Mouse (Mus musculus) CH12.LX (cell line): ENCODE measurements at regions not wholly inside any gene's neighbourhood (a gene's known extent, or its start where the extent isn't known, plus 50 kb on each side); places are given as distances from the start of the nearest gene placed in this dataset.

Source experiments
- DNase-seq: peaks from one replicate; pipeline ENCODE4 v3.0.0-alpha.2; 2013; ENCODE audit errors: extremely low read depth
- H3K27ac ChIP-seq: 2 replicates; pipeline ENCODE4 v1.5.1; 2012; ENCODE audit warnings: low read depth, mild to moderate bottlenecking, control low read depth, moderate library complexity; ENCODE audit not compliant: insufficient read depth
- H3K27me3 ChIP-seq: replicated peaks from 2 replicates; pipeline ENCODE3; 2012; ENCODE audit warnings: inconsistent platforms
- H3K36me3 ChIP-seq, 2 experiments: replicated peaks in 1 of 2; 2 replicates each; pipeline versions ENCODE3 to v1.6.1; 2012; ENCODE audit warnings: inconsistent platforms in 1 of 2, low read length in 1 of 2, mild to moderate bottlenecking in 1 of 2, mixed read lengths in 1 of 2, moderate library complexity in 1 of 2; ENCODE audit not compliant: control insufficient read depth in 1 of 2, insufficient read depth in 1 of 2
- H3K4me1 ChIP-seq, 2 experiments: 2 replicates each; pipeline ENCODE4 v1.6.1; 2012; ENCODE audit warnings: inconsistent platforms in 1 of 2, moderate library complexity in 1 of 2; ENCODE audit not compliant: insufficient read depth in 2 of 2, control insufficient read depth in 1 of 2
- H3K4me2 ChIP-seq: 2 replicates; pipeline ENCODE4 v1.6.1; 2012; ENCODE audit warnings: low read depth, mild to moderate bottlenecking, control low read depth; ENCODE audit not compliant: poor library complexity, insufficient read depth, severe bottlenecking
- H3K4me3 ChIP-seq, 3 experiments: fragments of 150-350 bp in 1 of 3; sonication (generic) in 1 of 3; replicated peaks in 1 of 3; 2 replicates each; pipeline versions ENCODE3 to v1.5.1; 2011 to 2012; ENCODE audit warnings: low read depth in 2 of 3, low read length in 2 of 3, mild to moderate bottlenecking in 2 of 3, moderate library complexity in 2 of 3, control low read depth in 1 of 3, improper control_type of control experiment in 1 of 3, inconsistent platforms in 1 of 3, mixed read lengths in 1 of 3; ENCODE audit not compliant: poor library complexity in 1 of 3
- H3K79me2 ChIP-seq: replicated peaks from 2 replicates; pipeline ENCODE4 v1.6.1; 2012; ENCODE audit warnings: mild to moderate bottlenecking, moderate library complexity; ENCODE audit not compliant: control insufficient read depth, poor library complexity, insufficient read depth, severe bottlenecking; ENCODE audit errors: extremely low read depth
- H3K9ac ChIP-seq: 2 replicates; pipeline ENCODE4 v1.6.1; 2012; ENCODE audit warnings: low read depth, mild to moderate bottlenecking, control low read depth, moderate library complexity; ENCODE audit not compliant: insufficient read depth
- H3K9me3 ChIP-seq: replicated peaks from 2 replicates; pipeline ENCODE3; 2012; ENCODE audit warnings: low read length, inconsistent platforms, mixed read lengths
- CHD1 ChIP-seq: IDR thresholded peaks from 2 replicates; pipeline ENCODE4 v1.6.1; 2012; ENCODE audit warnings: low read depth, low read length, improper control_type of control experiment, inconsistent platforms
- CHD2 ChIP-seq: IDR thresholded peaks from 2 replicates; pipeline ENCODE4 v1.6.1; 2011; ENCODE audit warnings: low read length, improper control_type of control experiment
- CTCF ChIP-seq, 2 experiments: IDR thresholded peaks in 1 of 2; conservative IDR thresholded peaks in 1 of 2; 2 replicates each; pipeline ENCODE4 v1.5.1; 2011 to 2012; ENCODE audit warnings: low read depth in 2 of 2, low read length in 2 of 2, improper control_type of control experiment in 1 of 2, inconsistent platforms in 1 of 2, mild to moderate bottlenecking in 1 of 2, moderate library complexity in 1 of 2
- E2F4 ChIP-seq: IDR thresholded peaks from 2 replicates; pipeline ENCODE4 v1.6.1; 2011; ENCODE audit warnings: low read depth, low read length, improper control_type of control experiment; ENCODE audit not compliant: insufficient replicate concordance
- EP300 ChIP-seq: IDR thresholded peaks from 2 replicates; pipeline ENCODE4 v1.6.1; 2011; ENCODE audit warnings: low read length, improper control_type of control experiment
- ETS1 ChIP-seq: conservative IDR thresholded peaks from 2 replicates; pipeline ENCODE4 v1.6.1; 2012; ENCODE audit warnings: low read depth, mild to moderate bottlenecking, inconsistent platforms, low read length, improper control_type of control experiment, moderate library complexity
- HCFC1 ChIP-seq: IDR thresholded peaks from 2 replicates; pipeline ENCODE4 v1.6.1; 2012; ENCODE audit warnings: low read depth, mild to moderate bottlenecking, inconsistent platforms, low read length, improper control_type of control experiment
- JUN ChIP-seq: IDR thresholded peaks from 2 replicates; pipeline ENCODE4 v1.6.1; 2011; ENCODE audit warnings: low read depth, mild to moderate bottlenecking, low read length, improper control_type of control experiment, moderate library complexity; ENCODE audit not compliant: insufficient read depth
- JUND ChIP-seq: conservative IDR thresholded peaks from 2 replicates; pipeline ENCODE4 v1.6.1; 2011; ENCODE audit warnings: low read depth, low read length, improper control_type of control experiment
- KAT2A ChIP-seq: IDR thresholded peaks from 2 replicates; pipeline ENCODE4 v1.6.1; 2012; ENCODE audit warnings: low read length, improper control_type of control experiment, inconsistent platforms; ENCODE audit not compliant: insufficient replicate concordance
- MAX ChIP-seq: IDR thresholded peaks from 2 replicates; pipeline ENCODE4 v1.6.1; 2011; ENCODE audit warnings: low read length, improper control_type of control experiment
- MEF2A ChIP-seq: IDR thresholded peaks from 2 replicates; pipeline ENCODE4 v1.6.1; 2014; ENCODE audit warnings: low read depth, mild to moderate bottlenecking, inconsistent platforms, low read length, improper control_type of control experiment, borderline replicate concordance
- MXI1 ChIP-seq: IDR thresholded peaks from 2 replicates; pipeline ENCODE4 v1.6.1; 2011; ENCODE audit warnings: mild to moderate bottlenecking, low read depth, low read length, improper control_type of control experiment
- MYC ChIP-seq: IDR thresholded peaks from 2 replicates; pipeline ENCODE4 v1.6.1; 2011; ENCODE audit warnings: low read depth, mild to moderate bottlenecking, improper control_type of control experiment, low read length
- NELFE ChIP-seq: IDR thresholded peaks from 2 replicates; pipeline ENCODE4 v1.6.1; 2011; ENCODE audit warnings: low read depth, low read length, improper control_type of control experiment
- NRF1 ChIP-seq: IDR thresholded peaks from 2 replicates; pipeline ENCODE4 v1.6.1; 2014; ENCODE audit warnings: low read depth, mild to moderate bottlenecking, inconsistent platforms, low read length, improper control_type of control experiment, moderate library complexity
- POLR2A ChIP-seq: IDR thresholded peaks from 2 replicates; pipeline ENCODE4 v1.6.1; 2011; ENCODE audit warnings: low read depth, mild to moderate bottlenecking, improper control_type of control experiment, low read length
- POLR2AphosphoS2 ChIP-seq: IDR thresholded peaks from 2 replicates; pipeline ENCODE4 v1.6.1; 2011; ENCODE audit warnings: low read depth, low read length, improper control_type of control experiment
- RCOR1 ChIP-seq: conservative IDR thresholded peaks from 2 replicates; pipeline ENCODE4 v1.6.1; 2012; ENCODE audit warnings: low read depth, mild to moderate bottlenecking, inconsistent platforms, low read length, improper control_type of control experiment
- SIN3A ChIP-seq: IDR thresholded peaks from 2 replicates; pipeline ENCODE4 v1.6.1; 2012; ENCODE audit warnings: low read length, improper control_type of control experiment, inconsistent platforms
- SMC3 ChIP-seq: IDR thresholded peaks from 2 replicates; pipeline ENCODE4 v1.6.1; 2011; ENCODE audit warnings: low read depth, low read length, improper control_type of control experiment
- TBP ChIP-seq: conservative IDR thresholded peaks from 2 replicates; pipeline ENCODE4 v1.6.1; 2011; ENCODE audit warnings: low read depth, low read length, improper control_type of control experiment
- TCF12 ChIP-seq: IDR thresholded peaks from 2 replicates; pipeline ENCODE4 v1.6.1; 2014; ENCODE audit warnings: low read depth, mild to moderate bottlenecking, inconsistent platforms, low read length, improper control_type of control experiment
- UBTF ChIP-seq: IDR thresholded peaks from 2 replicates; pipeline ENCODE4 v1.6.1; 2012; ENCODE audit warnings: low read depth, mild to moderate bottlenecking, inconsistent platforms, low read length, improper control_type of control experiment, moderate library complexity
- USF1 ChIP-seq: IDR thresholded peaks from 2 replicates; pipeline ENCODE4 v1.6.1; 2014; ENCODE audit warnings: low read depth, mild to moderate bottlenecking, inconsistent platforms, low read length, improper control_type of control experiment
- USF2 ChIP-seq: conservative IDR thresholded peaks from 2 replicates; pipeline ENCODE4 v1.6.1; 2011; ENCODE audit warnings: low read depth, low read length, improper control_type of control experiment
- ZC3H11A ChIP-seq: IDR thresholded peaks from 2 replicates; pipeline ENCODE4 v1.6.1; 2012; ENCODE audit warnings: low read depth, mild to moderate bottlenecking, inconsistent platforms, low read length, improper control_type of control experiment
- ZNF384 ChIP-seq: IDR thresholded peaks from 2 replicates; pipeline ENCODE4 v1.6.1; 2012; ENCODE audit warnings: low read depth, low read length, improper control_type of control experiment, inconsistent platforms
- dilution Hi-C: fragments of 300-500 bp; cut with MboI; formaldehyde crosslinking; loops from 2 replicates; pipeline ENCODE4 v1.14.3; 2020; ENCODE audit warnings: low sequenced_read_pairs; ENCODE audit not compliant: extremely low pct_unique_long_range_greater_than_20kb, extremely low pct_ligation_motif_present
- in situ Hi-C: fragments of 300-500 bp; cut with MboI; formaldehyde crosslinking; loops from 3 replicates; pipeline ENCODE4 v1.14.3; 2019; ENCODE audit warnings: low sequenced_read_pairs, low pct_ligation_motif_present, low pct_unique_long_range_greater_than_20kb, mixed read lengths

DNA sequence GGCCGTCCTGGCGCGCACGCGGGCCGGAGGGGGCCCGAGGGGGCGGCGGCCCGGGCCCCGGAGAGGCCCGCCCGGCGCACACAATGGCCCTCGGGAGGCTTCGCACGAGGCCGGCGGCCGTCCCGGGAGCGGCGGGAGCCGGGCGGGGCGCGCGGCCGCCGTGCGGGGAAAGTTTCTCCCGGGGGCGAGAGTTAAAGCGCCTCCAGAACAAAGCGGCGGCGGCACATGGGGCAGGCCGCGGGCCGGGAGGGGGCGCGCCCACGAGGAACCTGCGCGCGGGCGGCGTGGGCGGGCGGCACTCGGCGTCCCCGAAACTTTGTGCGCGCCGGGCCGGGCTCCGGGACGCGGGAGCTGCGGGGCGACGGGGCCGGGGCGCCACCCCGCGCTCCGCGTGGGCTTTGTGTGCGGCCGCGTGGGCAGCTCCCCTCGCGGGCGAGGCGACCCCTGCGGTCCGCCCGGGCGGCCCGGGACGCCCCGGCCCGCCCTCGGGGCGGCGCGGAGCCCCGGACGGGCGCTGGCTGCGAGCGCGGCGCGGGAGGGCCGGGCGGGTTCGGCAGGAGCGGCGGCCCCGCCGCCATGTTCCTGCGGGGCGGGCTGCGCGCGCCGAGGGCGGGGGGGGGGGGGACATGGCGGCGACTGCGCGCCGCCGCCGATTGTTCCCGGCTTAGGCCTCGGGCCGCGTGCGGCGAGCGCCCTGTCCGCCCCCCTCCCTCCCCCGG is 50.5 kb upstream of the Gpc5 start:
- peaks cover 27 to 42% of the 10 kb centered on the region in 2 experiments for H3K36me3 ChIP-seq
- no peaks in the 10 kb centered on the region for H3K27me3 ChIP-seq
- H3K27ac ChIP-seq: peak overlapping the region; percentile 95
- H3K9me3 ChIP-seq: no peaks in the 10 kb centered on the region
- in situ Hi-C loops (no loop called here), dilution Hi-C loops (no loop called here)
- DNase-seq: no peak
- H3K4me1 ChIP-seq: peaks cover 0 to 13% of the 10 kb centered on the region in 2 experiments; a peak in 3 of 4 replicates
- H3K4me2 ChIP-seq: no peak overlapping the region; the same call in 1 of the 2 replicates
- H3K9ac ChIP-seq: peak overlapping the region; percentile 100
- H3K79me2 ChIP-seq: peaks cover 48% of the 10 kb centered on the region
- peak overlapping the region; percentile 31 to 89 (median 73) for H3K4me3 ChIP-seq
- TF ChIP-seq KAT2A (no peak), CHD1 (peak; percentile 32; the same call in 1 of the 2 replicates), JUND (no peak), E2F4 (no peak), SIN3A (no peak; the same call in 1 of the 2 replicates), ETS1 (no peak), TBP (no peak), HCFC1 (no peak), ZNF384 (no peak), RCOR1 (no peak), UBTF (peak; percentile 16; the same call in 1 of the 2 replicates)
- TF ChIP-seq, all 38 proteins: peak for 2

- Histone ChIP-seq H3K9ac (peak overlapping the region; percentile 100), H3K27ac (peak overlapping the region; percentile 61), H3K27me3 (no peaks in the 10 kb centered on the region), H3K9me3 (no peaks in the 10 kb centered on the region), H3K79me2 (peaks cover 53% of the 10 kb centered on the region), H3K4me1 (peaks cover 0 to 19% of the 10 kb centered on the region in 2 experiments; a peak in 3 of 4 replicates), H3K4me3 (peak overlapping the region; percentile 73 to 89 (median 78)), H3K36me3 (peaks cover 33 to 49% of the 10 kb centered on the region in 2 experiments), H3K4me2 (peak overlapping the region; percentile 59; the same call in 1 of the 2 replicates)
- in situ Hi-C loops: no loop called here
- TF ChIP-seq UBTF (peak; percentile 39; the same call in 1 of the 2 replicates), SMC3 (peak; percentile 24; the same call in 1 of the 2 replicates), TCF12 (peak; percentile 61), SIN3A (no peak), POLR2AphosphoS2 (no peak), USF2 (no peak), EP300 (no peak), USF1 (no peak), NRF1 (peak; percentile 66), MXI1 (peak; percentile 91), NELFE (no peak), POLR2A (peak; percentile 68), ZC3H11A (no peak), CTCF (conservative IDR thresholded peaks at IDR 0.05 in 1 of 2, IDR thresholded peaks at IDR 0.05 in 1 of 2; ENCODE audit: low read depth in 2 of 2, low read length in 2 of 2) (peak in 1 of 2 experiments; percentile 66; a peak in 2 of 4 replicates), CHD2 (no peak; the same call in 1 of the 2 replicates), TBP (no peak), MAX (peak; percentile 93), MEF2A (0 out of 2 replicates have a peak, but pooled peaks have one; percentile 25), ZNF384 (no peak), HCFC1 (no peak), JUN (no peak), MYC (peak; percentile 97; the same call in 1 of the 2 replicates), RCOR1 (no peak)
- dilution Hi-C loops: no loop called here
- DNase-seq: peak; percentile 75
Measured at GRCm38 (mm10) chr14:115042055-115042564, 49.9 kb upstream of the Gpc5 start.
